Mouse (Mus musculus) midbrain, embryonic 11.5 days (tissue): Measurements from ENCODE around the gene Cfap20. TPM values are rescaled to one million over a fixed set of nuclear protein-coding genes. Genes with fewer than 3 reads are reported as not detected.

Source experiments
- ATAC-seq: fragments of 200-750 bp; cut with Nextera tagmentation; 2 replicates; pipeline ENCODE4 v1.8.0; 2017; ENCODE audit warnings: moderate TSS enrichment, moderate library complexity; ENCODE audit not compliant: low FRiP score
- DNase-seq: peaks from one replicate; pipeline ENCODE4 v3.0.0; 2015; ENCODE audit warnings: low spot score; ENCODE audit errors: missing footprints
- H3K27ac ChIP-seq: fragments of 300-500 bp; sonication (generic); 2 replicates; pipeline ENCODE4 v1.5.1; 2014; ENCODE audit warnings: low read depth, low read length
- H3K27me3 ChIP-seq: fragments of 300-500 bp; sonication (generic); 2 replicates; pipeline ENCODE4 v1.6.1; 2014; ENCODE audit warnings: mild to moderate bottlenecking, low read length, moderate library complexity, mixed read lengths; ENCODE audit not compliant: control insufficient read depth, insufficient read depth
- H3K36me3 ChIP-seq: fragments of 300-500 bp; sonication (generic); 2 replicates; pipeline ENCODE4 v1.6.1; 2014; ENCODE audit warnings: mild to moderate bottlenecking, low read length, moderate library complexity, mixed read lengths; ENCODE audit not compliant: control insufficient read depth, insufficient read depth
- H3K4me1 ChIP-seq: fragments of 300-500 bp; sonication (generic); 2 replicates; pipeline ENCODE4 v1.6.1; 2014; ENCODE audit warnings: low read length; ENCODE audit not compliant: control insufficient read depth, insufficient read depth
- H3K4me2 ChIP-seq: fragments of 300-500 bp; sonication (generic); 2 replicates; pipeline ENCODE4 v1.6.1; 2014; ENCODE audit warnings: mild to moderate bottlenecking, moderate library complexity
- H3K4me3 ChIP-seq: fragments of 300-500 bp; sonication (generic); 2 replicates; pipeline ENCODE4 v1.5.1; 2014; ENCODE audit warnings: low read depth, low read length
- H3K9ac ChIP-seq: fragments of 300-500 bp; sonication (generic); 2 replicates; pipeline ENCODE4 v1.6.1; 2014; ENCODE audit warnings: low read length
- H3K9me3 ChIP-seq: fragments of 300-500 bp; sonication (generic); 2 replicates; pipeline ENCODE4 v1.6.1; 2016; ENCODE audit warnings: low read length; ENCODE audit not compliant: control insufficient read depth
- WGBS: fragments of 180-500 bp; shearing (Covaris S2); extraction: QIAGEN DNeasy Blood & Tissue Kit; methylation state at CpG from one replicate; pipeline ENCODE4 v1.1.7; 2014; 5-methylcytosine and 5-hydroxymethylcytosine counted together
- polyA plus RNA-seq: library from polyadenylated mRNA; unstranded; fragments of >200 nt; fragmentation: Nextera tagmentation; extraction: Ambion mirVana; gene quantifications from 2 replicates; pipeline ENCODE4 v1.2.1, GENCODE M21; 2014

Gene Cfap20
- polyA plus RNA-seq, 1 experiment from 2014 or later, result 142 TPM

- DNase-seq (peak; percentile 97), ATAC-seq (peak; percentile 53)
- no peaks in the 10 kb centered on the region for H3K9me3 ChIP-seq
- 47% methylated on average over 12 of the region's 12 CpGs for WGBS
- no peak overlapping the region for H3K9ac ChIP-seq
- H3K27ac ChIP-seq, result peak overlapping the region; percentile 51
- H3K27me3 ChIP-seq, result no peaks in the 10 kb centered on the region
- H3K36me3 ChIP-seq, result no peaks in the 10 kb centered on the region
- H3K4me3 ChIP-seq, result no peak overlapping the region
- H3K4me2 ChIP-seq, result peak overlapping the region; percentile 15; the same call in 1 of the 2 replicates
- peaks cover 45% of the 10 kb centered on the region for H3K4me1 ChIP-seq
Observed at GRCm38 (mm10) chr8:95427594-95428535, 6.8 kb downstream of the Cfap20 start.

GRCm38 (mm10) chr8:95426781-95427281 is 7.8 kb downstream of the Cfap20 start:
- no peak overlapping the region for H3K9ac ChIP-seq
- no peak overlapping the region for H3K27ac ChIP-seq
- H3K4me1 ChIP-seq, result peaks cover 37% of the 10 kb centered on the region
- 74% methylated on average over 2 of the region's 2 CpGs for WGBS
- H3K4me2 ChIP-seq, result no peak overlapping the region
- H3K9me3 ChIP-seq, result no peaks in the 10 kb centered on the region
- DNase-seq (no peak), ATAC-seq (peak; percentile 36; the same call in 1 of the 2 replicates)
- no peak overlapping the region for H3K4me3 ChIP-seq
- H3K27me3 ChIP-seq, result no peaks in the 10 kb centered on the region
- H3K36me3 ChIP-seq, result no peaks in the 10 kb centered on the region

GRCm38 (mm10) chr8:95424682-95425081 is 10.0 kb downstream of the Cfap20 start:
- peaks cover 24% of the 10 kb centered on the region for H3K4me1 ChIP-seq
- peaks cover 11% of the 10 kb centered on the region; the same call in 1 of the 2 replicates for H3K36me3 ChIP-seq
- no peaks in the 10 kb centered on the region for H3K9me3 ChIP-seq
- no peaks in the 10 kb centered on the region for H3K27me3 ChIP-seq
- no peak overlapping the region for H3K4me2 ChIP-seq
- H3K9ac ChIP-seq, result no peak overlapping the region
- ATAC-seq, result no peak
- H3K4me3 ChIP-seq, result no peak overlapping the region
- no peak overlapping the region for H3K27ac ChIP-seq
- DNase-seq, result no peak
- 95% methylated on average over 7 of the region's 7 CpGs for WGBS

- WGBS, result 95% methylated on average over 14 of the region's 14 CpGs
- ATAC-seq, result no peak
- Histone ChIP-seq H3K27me3 (no peaks in the 10 kb centered on the region), H3K9me3 (no peaks in the 10 kb centered on the region), H3K4me1 (peaks cover 7% of the 10 kb centered on the region), H3K9ac (no peak overlapping the region), H3K4me3 (no peak overlapping the region), H3K4me2 (no peak overlapping the region), H3K27ac (no peak overlapping the region), H3K36me3 (peaks cover 16% of the 10 kb centered on the region; the same call in 1 of the 2 replicates)
- no peak for DNase-seq
Observed at GRCm38 (mm10) chr8:95422193-95422810, 12.4 kb downstream of the Cfap20 start.

- Histone ChIP-seq H3K9me3 (no peaks in the 10 kb centered on the region; the same call in 1 of the 2 replicates), H3K4me2 (no peak overlapping the region), H3K4me3 (no peak overlapping the region), H3K9ac (no peak overlapping the region), H3K27me3 (no peaks in the 10 kb centered on the region), H3K27ac (no peak overlapping the region), H3K36me3 (no peaks in the 10 kb centered on the region), H3K4me1 (no peaks in the 10 kb centered on the region)
- ATAC-seq (no peak), DNase-seq (peak; percentile 71)
- 65% methylated on average over 10 of the region's 10 CpGs for WGBS
Observed at GRCm38 (mm10) chr8:95411309-95411972, 23.2 kb downstream of the Cfap20 start.

GRCm38 (mm10) chr8:95409518-95409917 is 25.2 kb downstream of the Cfap20 start:
- Histone ChIP-seq H3K36me3 (no peaks in the 10 kb centered on the region), H3K27me3 (no peaks in the 10 kb centered on the region), H3K27ac (no peak overlapping the region), H3K4me2 (no peak overlapping the region), H3K9me3 (no peaks in the 10 kb centered on the region; the same call in 1 of the 2 replicates), H3K4me1 (no peaks in the 10 kb centered on the region), H3K9ac (no peak overlapping the region), H3K4me3 (no peak overlapping the region)
- ATAC-seq (no peak), DNase-seq (no peak)
- 82% methylated on average over 5 of the region's 5 CpGs for WGBS

- Histone ChIP-seq H3K4me1 (0 out of 2 replicates have a peak, but pooled peaks cover 2% of the 10 kb centered on the region), H3K36me3 (no peaks in the 10 kb centered on the region), H3K4me3 (no peak overlapping the region), H3K27ac (no peak overlapping the region), H3K9ac (no peak overlapping the region), H3K27me3 (no peaks in the 10 kb centered on the region), H3K4me2 (no peak overlapping the region), H3K9me3 (no peaks in the 10 kb centered on the region)
- no peak for ATAC-seq
- no peak for DNase-seq
- WGBS, result 79% methylated on average over 7 of the region's 7 CpGs
Observed at GRCm38 (mm10) chr8:95401091-95401490, 33.6 kb downstream of the Cfap20 start.

GRCm38 (mm10) chr8:95399131-95399530 is 35.5 kb downstream of the Cfap20 start:
- ATAC-seq (no peak), DNase-seq (peak; percentile 60)
- H3K36me3 ChIP-seq, result no peaks in the 10 kb centered on the region
- H3K27ac ChIP-seq, result no peak overlapping the region
- H3K9me3 ChIP-seq, result no peaks in the 10 kb centered on the region
- peaks cover 7% of the 10 kb centered on the region; the same call in 1 of the 2 replicates for H3K4me1 ChIP-seq
- no peak overlapping the region for H3K9ac ChIP-seq
- H3K4me2 ChIP-seq, result no peak overlapping the region
- no peak overlapping the region for H3K4me3 ChIP-seq
- WGBS, result 84% methylated on average over 9 of the region's 9 CpGs
- no peaks in the 10 kb centered on the region for H3K27me3 ChIP-seq
